Mouse (Mus musculus) small intestine, adult 2 months (tissue): Measurements from ENCODE around the gene Psme2.

Experiments used
- CTCF ChIP-seq: fragments of 200-500 bp; IDR thresholded peaks from 2 replicates; pipeline ENCODE4 v1.5.1; 2012; ENCODE audit warnings: low read depth, mild to moderate bottlenecking, control low read depth, inconsistent platforms, low read length, moderate library complexity, mixed read lengths; ENCODE audit not compliant: insufficient replicate concordance, insufficient read length; ENCODE audit errors: extremely low read depth
- POLR2A ChIP-seq: fragments of 200-500 bp; IDR thresholded peaks from 2 replicates; pipeline ENCODE4 v1.6.1; 2012; ENCODE audit warnings: low read depth, mild to moderate bottlenecking, control low read depth, inconsistent platforms, low read length, moderate library complexity

DNA sequence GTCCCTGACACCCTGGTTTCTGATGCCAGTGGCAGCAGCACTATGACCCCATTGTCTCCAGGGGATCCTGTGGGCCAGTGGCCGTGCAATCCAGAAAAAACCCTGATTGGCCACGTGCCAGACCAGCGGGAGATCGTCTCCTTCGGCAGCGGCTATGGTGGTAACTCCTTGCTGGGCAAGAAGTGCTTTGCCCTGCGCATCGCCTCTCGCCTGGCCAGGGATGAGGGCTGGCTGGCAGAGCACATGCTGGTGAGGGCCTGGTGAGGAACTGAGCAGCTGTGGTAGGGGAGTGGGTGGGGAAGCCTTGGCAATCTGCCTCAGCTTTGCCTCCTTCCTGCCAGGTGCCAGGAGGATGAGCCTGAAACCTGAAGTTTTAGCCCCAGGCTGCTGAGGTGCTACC lies 46.6 kb downstream of the Psme2 start:
- no peak for TF ChIP-seq CTCF
- TF ChIP-seq POLR2A: no peak
